Mouse (Mus musculus): ENCODE results near the gene Map3k1. TPM values are rescaled to one million over a fixed set of nuclear protein-coding genes. Genes with fewer than 3 reads are reported as not detected.
A peak's percentile ranks its signal among the peaks of the same experiment; 100 is the strongest.

The Map3k1 gene
- polyA plus RNA-seq, 2 experiments = 5.9 to 13.3 TPM

- H3K4me2 ChIP-seq (ENCODE audit: low read depth) = no peak overlapping the region
- no peaks in the 10 kb centered on the region for H3K27me3 ChIP-seq (ENCODE audit: control insufficient read depth, insufficient read depth, low read length)
- no peak for TF ChIP-seq CTCF (IDR thresholded peaks at IDR 0.05; ENCODE audit: low read depth)
- TF ChIP-seq EP300 (IDR thresholded peaks at IDR 0.05; ENCODE audit: low read depth) = no peak
- ATAC-seq (ENCODE audit: insufficient read depth) = no peak
- no peak overlapping the region for H3K9ac ChIP-seq (replicated peaks)
- peaks cover 27 to 35% of the 10 kb centered on the region in 2 experiments for H3K4me1 ChIP-seq (replicated peaks; ENCODE audit: control insufficient read depth in 2 of 2, insufficient read depth in 2 of 2, low read length in 1 of 2)
- WGBS (ENCODE audit: insufficient replicate concordance) = 79% methylated on average over 16 of the region's 16 CpGs
- no peaks in the 10 kb centered on the region for H3K9me3 ChIP-seq (ENCODE audit: control insufficient read depth, low read length)
- no peak overlapping the region for H3K4me3 ChIP-seq (ENCODE audit: insufficient read depth in 1 of 2, low read depth in 2 of 2, low read length in 2 of 2)
- peaks cover 5% of the 10 kb centered on the region; the same call in 1 of the 2 replicates for H3K36me3 ChIP-seq (replicated peaks; ENCODE audit: control insufficient read depth, insufficient read depth, low read depth)
- no peak for DNase-seq (ENCODE audit: low read depth in 3 of 3, low spot score in 3 of 3)
- no peak overlapping the region for H3K27ac ChIP-seq
Measured at GRCm38 (mm10) chr13:111792130-111792974, 16.4 kb downstream of the Map3k1 start.

- no peak for TF ChIP-seq EP300 (IDR thresholded peaks at IDR 0.05; ENCODE audit: low read depth)
- no peak for TF ChIP-seq CTCF (IDR thresholded peaks at IDR 0.05; ENCODE audit: low read depth)
- ATAC-seq (ENCODE audit: insufficient read depth) = no peak
- Histone ChIP-seq H3K9me3 (ENCODE audit: control insufficient read depth, low read length) (no peaks in the 10 kb centered on the region), H3K4me3 (ENCODE audit: insufficient read depth in 1 of 2, low read depth in 2 of 2, low read length in 2 of 2) (no peak overlapping the region), H3K4me1 (replicated peaks; ENCODE audit: control insufficient read depth in 2 of 2, insufficient read depth in 2 of 2, low read length in 1 of 2) (peaks cover 20 to 28% of the 10 kb centered on the region in 2 experiments), H3K9ac (replicated peaks) (no peak overlapping the region), H3K36me3 (replicated peaks; ENCODE audit: control insufficient read depth, insufficient read depth, low read depth) (peaks cover 5% of the 10 kb centered on the region; the same call in 1 of the 2 replicates), H3K4me2 (ENCODE audit: low read depth) (no peak overlapping the region), H3K27me3 (ENCODE audit: control insufficient read depth, insufficient read depth, low read length) (no peaks in the 10 kb centered on the region), H3K27ac (no peak overlapping the region)
- WGBS (ENCODE audit: insufficient replicate concordance) = 88% methylated on average over 11 of the region's 11 CpGs
- DNase-seq (ENCODE audit: low read depth in 3 of 3, low spot score in 3 of 3) = no peak
Measured at GRCm38 (mm10) chr13:111791596-111791995, 17.2 kb downstream of the Map3k1 start.

- no peak for TF ChIP-seq EP300 (IDR thresholded peaks at IDR 0.05; ENCODE audit: low read depth)
- no peak for TF ChIP-seq CTCF (IDR thresholded peaks at IDR 0.05; ENCODE audit: low read depth)
- Histone ChIP-seq H3K36me3 (replicated peaks; ENCODE audit: control insufficient read depth, insufficient read depth, low read depth) (peaks cover 3% of the 10 kb centered on the region; the same call in 1 of the 2 replicates), H3K27me3 (ENCODE audit: control insufficient read depth, insufficient read depth, low read length) (no peaks in the 10 kb centered on the region), H3K4me1 (replicated peaks; ENCODE audit: control insufficient read depth in 2 of 2, insufficient read depth in 2 of 2, low read length in 1 of 2) (peaks cover 9 to 17% of the 10 kb centered on the region in 2 experiments), H3K9me3 (ENCODE audit: control insufficient read depth, low read length) (no peaks in the 10 kb centered on the region), H3K4me3 (ENCODE audit: insufficient read depth in 1 of 2, low read depth in 2 of 2, low read length in 2 of 2) (no peak overlapping the region), H3K4me2 (ENCODE audit: low read depth) (no peak overlapping the region), H3K9ac (replicated peaks) (no peak overlapping the region), H3K27ac (no peak overlapping the region)
- WGBS (ENCODE audit: insufficient replicate concordance) = 49% methylated on average over 9 of the region's 9 CpGs
- no peak for DNase-seq (ENCODE audit: low read depth in 3 of 3, low spot score in 3 of 3)
- ATAC-seq (ENCODE audit: insufficient read depth) = no peak
Measured at GRCm38 (mm10) chr13:111789420-111790065, 19.2 kb downstream of the Map3k1 start.

- H3K4me1 ChIP-seq (replicated peaks; ENCODE audit: control insufficient read depth in 2 of 2, insufficient read depth in 2 of 2, low read length in 1 of 2) = peaks cover 9 to 17% of the 10 kb centered on the region in 2 experiments
- ATAC-seq (ENCODE audit: insufficient read depth) (no peak), DNase-seq (ENCODE audit: low read depth in 3 of 3, low spot score in 3 of 3) (no peak)
- no peaks in the 10 kb centered on the region for H3K36me3 ChIP-seq (replicated peaks; ENCODE audit: control insufficient read depth, insufficient read depth, low read depth)
- H3K9ac ChIP-seq (replicated peaks) = no peak overlapping the region
- H3K9me3 ChIP-seq (ENCODE audit: control insufficient read depth, low read length) = no peaks in the 10 kb centered on the region
- H3K4me3 ChIP-seq (ENCODE audit: insufficient read depth in 1 of 2, low read depth in 2 of 2, low read length in 2 of 2) = no peak overlapping the region
- H3K27ac ChIP-seq = no peak overlapping the region
- H3K4me2 ChIP-seq (ENCODE audit: low read depth) = peak overlapping the region; percentile 32
- no peak for TF ChIP-seq EP300 (IDR thresholded peaks at IDR 0.05; ENCODE audit: low read depth)
- TF ChIP-seq CTCF (IDR thresholded peaks at IDR 0.05; ENCODE audit: low read depth) = no peak
- WGBS (ENCODE audit: insufficient replicate concordance) = 79% methylated on average over 9 of the region's 9 CpGs
- H3K27me3 ChIP-seq (ENCODE audit: control insufficient read depth, insufficient read depth, low read length) = no peaks in the 10 kb centered on the region
Measured at GRCm38 (mm10) chr13:111788882-111789281, 19.9 kb downstream of the Map3k1 start.

All from liver, embryonic 14.5 days (tissue).